Mouse (Mus musculus): Measurements from ENCODE around the gene Lmo2. TPM values are rescaled to one million over a fixed set of nuclear protein-coding genes. Genes with fewer than 3 reads are reported as not detected.

The Lmo2 gene
- 17.2 and 17.8 TPM in 2 replicates for polyA plus RNA-seq (2015; fragmentation: Nextera tagmentation; extraction: Ambion mirVana)

- no peaks in the 10 kb centered on the region for H3K4me1 ChIP-seq (ENCODE audit: control insufficient read depth, insufficient read depth, low read length)
- H3K27me3 ChIP-seq (ENCODE audit: control insufficient read depth, insufficient read depth, low read length), result 0 out of 2 replicates have a peak, but pooled peaks cover 10% of the 10 kb centered on the region
- no peaks in the 10 kb centered on the region for H3K9me3 ChIP-seq (replicated peaks; ENCODE audit: control insufficient read depth, low read length)
- no peak within 1 kb of the TSS for H3K27ac ChIP-seq (ENCODE audit: low read length)
- no peak within 1 kb of the TSS for H3K9ac ChIP-seq (ENCODE audit: low read length)
- ATAC-seq (replicated peaks; ENCODE audit: extremely low read depth, insufficient read depth, low FRiP score), result no peak
- H3K4me3 ChIP-seq (ENCODE audit: low read length), result no peak within 1 kb of the TSS
- no peak within 1 kb of the TSS for H3K4me2 ChIP-seq (ENCODE audit: low read depth, low read length)
- no peaks in the 10 kb centered on the region for H3K36me3 ChIP-seq (ENCODE audit: control insufficient read depth, insufficient read depth)
- WGBS, result 38% methylated on average over 10 of the region's 10 CpGs
Measured at GRCm38 (mm10) chr2:103957649-103958546, at the start of gene Lmo2. Lmo2 (plus strand) TSS chr2:103957986.

- Histone ChIP-seq H3K4me1 (ENCODE audit: control insufficient read depth, insufficient read depth, low read length) (no peaks in the 10 kb centered on the region), H3K27ac (ENCODE audit: low read length) (no peak overlapping the region), H3K4me2 (ENCODE audit: low read depth, low read length) (no peak overlapping the region), H3K9me3 (replicated peaks; ENCODE audit: control insufficient read depth, low read length) (no peaks in the 10 kb centered on the region), H3K36me3 (ENCODE audit: control insufficient read depth, insufficient read depth) (no peaks in the 10 kb centered on the region), H3K4me3 (ENCODE audit: low read length) (no peak overlapping the region), H3K9ac (ENCODE audit: low read length) (no peak overlapping the region), H3K27me3 (ENCODE audit: control insufficient read depth, insufficient read depth, low read length) (no peaks in the 10 kb centered on the region)
- WGBS, result 87% methylated on average over 5 of the region's 5 CpGs
- ATAC-seq (replicated peaks; ENCODE audit: extremely low read depth, insufficient read depth, low FRiP score), result no peak
Measured at GRCm38 (mm10) chr2:103910601-103911000, 47.2 kb upstream of the Lmo2 start.

GRCm38 (mm10) chr2:103912481-103913251 lies 45.1 kb upstream of the Lmo2 start:
- H3K27ac ChIP-seq (ENCODE audit: low read length), result no peak overlapping the region
- H3K9me3 ChIP-seq (replicated peaks; ENCODE audit: control insufficient read depth, low read length), result no peaks in the 10 kb centered on the region
- no peaks in the 10 kb centered on the region for H3K4me1 ChIP-seq (ENCODE audit: control insufficient read depth, insufficient read depth, low read length)
- no peaks in the 10 kb centered on the region for H3K36me3 ChIP-seq (ENCODE audit: control insufficient read depth, insufficient read depth)
- H3K4me2 ChIP-seq (ENCODE audit: low read depth, low read length), result no peak overlapping the region
- H3K9ac ChIP-seq (ENCODE audit: low read length), result no peak overlapping the region
- H3K4me3 ChIP-seq (ENCODE audit: low read length), result no peak overlapping the region
- ATAC-seq (replicated peaks; ENCODE audit: extremely low read depth, insufficient read depth, low FRiP score), result no peak
- WGBS, result 84% methylated on average over 16 of the region's 16 CpGs
- H3K27me3 ChIP-seq (ENCODE audit: control insufficient read depth, insufficient read depth, low read length), result no peaks in the 10 kb centered on the region

- Histone ChIP-seq H3K27me3 (ENCODE audit: control insufficient read depth, insufficient read depth, low read length) (no peaks in the 10 kb centered on the region), H3K4me2 (ENCODE audit: low read depth, low read length) (no peak overlapping the region), H3K27ac (ENCODE audit: low read length) (no peak overlapping the region), H3K4me3 (ENCODE audit: low read length) (no peak overlapping the region), H3K9me3 (replicated peaks; ENCODE audit: control insufficient read depth, low read length) (no peaks in the 10 kb centered on the region), H3K4me1 (ENCODE audit: control insufficient read depth, insufficient read depth, low read length) (no peaks in the 10 kb centered on the region), H3K36me3 (ENCODE audit: control insufficient read depth, insufficient read depth) (no peaks in the 10 kb centered on the region), H3K9ac (ENCODE audit: low read length) (no peak overlapping the region)
- ATAC-seq (replicated peaks; ENCODE audit: extremely low read depth, insufficient read depth, low FRiP score), result no peak
- 74% methylated on average over 6 of the region's 6 CpGs for WGBS
Measured at GRCm38 (mm10) chr2:103913252-103913650, 44.5 kb upstream of the Lmo2 start.

GRCm38 (mm10) chr2:103916069-103916468 lies 41.7 kb upstream of the Lmo2 start:
- no peak for ATAC-seq (replicated peaks; ENCODE audit: extremely low read depth, insufficient read depth, low FRiP score)
- Histone ChIP-seq H3K4me2 (ENCODE audit: low read depth, low read length) (no peak overlapping the region), H3K9ac (ENCODE audit: low read length) (no peak overlapping the region), H3K4me1 (ENCODE audit: control insufficient read depth, insufficient read depth, low read length) (no peaks in the 10 kb centered on the region), H3K27ac (ENCODE audit: low read length) (no peak overlapping the region), H3K9me3 (replicated peaks; ENCODE audit: control insufficient read depth, low read length) (no peaks in the 10 kb centered on the region), H3K36me3 (ENCODE audit: control insufficient read depth, insufficient read depth) (no peaks in the 10 kb centered on the region), H3K27me3 (ENCODE audit: control insufficient read depth, insufficient read depth, low read length) (no peaks in the 10 kb centered on the region), H3K4me3 (ENCODE audit: low read length) (no peak overlapping the region)
- WGBS, result 82% methylated on average over 5 of the region's 5 CpGs

GRCm38 (mm10) chr2:103917375-103917774 lies 40.4 kb upstream of the Lmo2 start:
- WGBS, result 80% methylated on average over 5 of the region's 5 CpGs
- H3K4me3 ChIP-seq (ENCODE audit: low read length), result no peak overlapping the region
- no peaks in the 10 kb centered on the region for H3K36me3 ChIP-seq (ENCODE audit: control insufficient read depth, insufficient read depth)

GRCm38 (mm10) chr2:103918375-103918774 lies 39.4 kb upstream of the Lmo2 start:
- no peaks in the 10 kb centered on the region for H3K4me1 ChIP-seq (ENCODE audit: control insufficient read depth, insufficient read depth, low read length)
- no peaks in the 10 kb centered on the region for H3K9me3 ChIP-seq (replicated peaks; ENCODE audit: control insufficient read depth, low read length)
- no peaks in the 10 kb centered on the region for H3K36me3 ChIP-seq (ENCODE audit: control insufficient read depth, insufficient read depth)
- H3K27ac ChIP-seq (ENCODE audit: low read length), result no peak overlapping the region
- no peak overlapping the region for H3K4me2 ChIP-seq (ENCODE audit: low read depth, low read length)
- no peak overlapping the region for H3K4me3 ChIP-seq (ENCODE audit: low read length)
- no peak for ATAC-seq (replicated peaks; ENCODE audit: extremely low read depth, insufficient read depth, low FRiP score)
- H3K9ac ChIP-seq (ENCODE audit: low read length), result no peak overlapping the region
- 77% methylated on average over 2 of the region's 2 CpGs for WGBS
- no peaks in the 10 kb centered on the region for H3K27me3 ChIP-seq (ENCODE audit: control insufficient read depth, insufficient read depth, low read length)

More at GRCm38 (mm10) chr2:103917375-103917774, 40.4 kb upstream of the Lmo2 start:
- no peak for ATAC-seq (replicated peaks; ENCODE audit: extremely low read depth, insufficient read depth, low FRiP score)
- no peak overlapping the region for H3K4me2 ChIP-seq (ENCODE audit: low read depth, low read length)
- H3K9me3 ChIP-seq (replicated peaks; ENCODE audit: control insufficient read depth, low read length), result no peaks in the 10 kb centered on the region
- H3K9ac ChIP-seq (ENCODE audit: low read length), result no peak overlapping the region
- H3K4me1 ChIP-seq (ENCODE audit: control insufficient read depth, insufficient read depth, low read length), result no peaks in the 10 kb centered on the region
- H3K27me3 ChIP-seq (ENCODE audit: control insufficient read depth, insufficient read depth, low read length), result no peaks in the 10 kb centered on the region
- no peak overlapping the region for H3K27ac ChIP-seq (ENCODE audit: low read length)

- no peaks in the 10 kb centered on the region for H3K27me3 ChIP-seq (ENCODE audit: control insufficient read depth, insufficient read depth, low read length)
- ATAC-seq (replicated peaks; ENCODE audit: extremely low read depth, insufficient read depth, low FRiP score), result no peak
- no peak overlapping the region for H3K4me3 ChIP-seq (ENCODE audit: low read length)
- H3K4me2 ChIP-seq (ENCODE audit: low read depth, low read length), result no peak overlapping the region
- no peaks in the 10 kb centered on the region for H3K36me3 ChIP-seq (ENCODE audit: control insufficient read depth, insufficient read depth)
- H3K9me3 ChIP-seq (replicated peaks; ENCODE audit: control insufficient read depth, low read length), result no peaks in the 10 kb centered on the region
- no peaks in the 10 kb centered on the region for H3K4me1 ChIP-seq (ENCODE audit: control insufficient read depth, insufficient read depth, low read length)
- no peak overlapping the region for H3K27ac ChIP-seq (ENCODE audit: low read length)
- WGBS, result 87% methylated on average over 6 of the region's 6 CpGs
- no peak overlapping the region for H3K9ac ChIP-seq (ENCODE audit: low read length)
Measured at GRCm38 (mm10) chr2:103919488-103919887, 38.3 kb upstream of the Lmo2 start.

GRCm38 (mm10) chr2:103926586-103927113 lies 31.1 kb upstream of the Lmo2 start:
- Histone ChIP-seq H3K4me3 (ENCODE audit: low read length) (no peak overlapping the region), H3K27me3 (ENCODE audit: control insufficient read depth, insufficient read depth, low read length) (no peaks in the 10 kb centered on the region), H3K4me1 (ENCODE audit: control insufficient read depth, insufficient read depth, low read length) (no peaks in the 10 kb centered on the region), H3K9me3 (replicated peaks; ENCODE audit: control insufficient read depth, low read length) (0 out of 2 replicates have a peak, but pooled peaks cover 3% of the 10 kb centered on the region), H3K4me2 (ENCODE audit: low read depth, low read length) (no peak overlapping the region), H3K27ac (ENCODE audit: low read length) (no peak overlapping the region), H3K9ac (ENCODE audit: low read length) (no peak overlapping the region), H3K36me3 (ENCODE audit: control insufficient read depth, insufficient read depth) (no peaks in the 10 kb centered on the region)
- WGBS, result 74% methylated on average over 4 of the region's 4 CpGs
- no peak for ATAC-seq (replicated peaks; ENCODE audit: extremely low read depth, insufficient read depth, low FRiP score)
